Mouse (Mus musculus): Measurements from ENCODE around the gene Lsamp.

The Lsamp gene

GRCm38 (mm10) chr16:41929546-41929945 is 1945.4 kb downstream of the Lsamp start:
- DNase-seq (ENCODE audit: low spot score in 2 of 2): no peak

GRCm38 (mm10) chr16:41935701-41936100 is 1951.5 kb downstream of the Lsamp start:
- no peak for DNase-seq (ENCODE audit: low spot score in 2 of 2)

GRCm38 (mm10) chr16:41936908-41937595 is 1952.9 kb downstream of the Lsamp start:
- DNase-seq (ENCODE audit: low spot score in 2 of 2): no peak

- DNase-seq (ENCODE audit: low spot score in 2 of 2): no peak
These were observed 1953.4 kb downstream of the Lsamp start for GRCm38 (mm10) chr16:41937596-41937990.

- peak; percentile 14 to 21 for DNase-seq (ENCODE audit: low spot score in 2 of 2)
These were observed 1954.1 kb downstream of the Lsamp start for GRCm38 (mm10) chr16:41938258-41938657.

DNA sequence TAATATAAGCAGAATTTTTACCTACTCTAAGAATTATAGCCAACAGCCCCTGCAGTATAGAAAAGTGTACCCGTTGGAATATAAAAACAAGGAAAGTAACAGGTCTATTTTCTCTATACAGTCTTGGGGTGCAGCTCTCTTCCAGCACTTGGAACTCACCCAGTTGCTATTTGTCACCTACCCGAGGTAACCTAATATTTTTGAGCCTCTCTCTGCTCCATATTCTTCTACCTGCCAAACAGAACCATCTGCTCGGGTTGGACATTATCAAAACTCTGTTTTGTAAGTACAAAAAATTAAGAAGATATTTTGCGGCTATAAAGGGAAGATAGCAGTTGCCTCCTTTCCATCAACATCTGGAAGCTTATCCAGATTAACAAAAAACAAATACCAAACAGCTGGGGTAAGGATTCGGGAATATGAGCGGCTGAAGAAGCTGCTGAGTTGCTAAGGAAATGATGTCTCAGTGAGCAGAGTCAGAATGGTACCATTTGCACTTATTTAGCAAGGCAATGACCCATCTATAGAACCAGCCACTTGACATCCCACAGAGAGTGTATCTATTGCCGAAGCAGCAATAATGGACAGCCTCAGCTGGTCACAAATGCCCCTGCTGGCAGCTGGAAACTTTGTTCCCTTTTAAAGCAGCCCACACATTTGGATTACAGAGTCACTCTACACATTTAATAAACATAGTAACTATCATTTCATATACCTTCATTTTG is 1957.6 kb downstream of the Lsamp start:
- DNase-seq (ENCODE audit: low spot score in 2 of 2): no peak

DNA sequence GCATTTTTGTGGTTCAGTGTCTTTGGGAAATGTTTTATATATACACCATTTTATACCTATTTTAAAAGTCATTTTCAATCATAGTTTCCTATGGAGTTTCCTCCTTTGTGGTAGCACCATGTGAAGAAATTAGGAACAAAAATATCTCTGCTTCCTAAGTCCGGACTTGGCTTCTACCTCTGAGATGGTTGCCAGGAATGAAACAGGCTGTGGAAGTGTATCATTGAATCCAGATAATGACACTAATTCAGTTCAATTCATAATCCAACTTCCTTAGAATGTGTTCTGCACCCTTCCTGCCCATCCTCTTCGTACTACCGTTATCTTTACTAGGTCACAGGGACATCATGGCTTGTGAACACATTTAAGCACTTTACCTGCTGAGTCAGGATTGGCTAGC is 1973.7 kb downstream of the Lsamp start:
- DNase-seq (ENCODE audit: low spot score in 2 of 2): no peak

DNA sequence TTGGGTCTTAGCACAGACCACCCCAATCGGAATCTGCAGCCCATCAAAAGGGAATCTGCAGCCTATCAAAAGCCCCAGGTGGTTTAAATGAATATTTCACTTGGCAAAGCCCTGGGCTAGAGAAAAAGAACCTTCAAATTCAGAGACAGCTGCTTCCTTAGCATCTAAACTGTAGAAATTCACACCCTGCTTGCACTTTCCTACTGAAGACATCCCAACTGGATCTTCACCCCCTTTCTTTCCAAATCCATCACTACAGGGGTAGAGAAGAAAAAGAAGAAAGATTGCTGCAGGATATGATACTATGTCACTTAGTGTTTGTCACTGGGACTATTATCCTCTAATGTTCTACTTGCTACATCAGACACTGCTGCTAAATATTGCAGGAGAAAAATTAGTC is 1981.5 kb downstream of the Lsamp start:
- DNase-seq (ENCODE audit: low spot score in 2 of 2): no peak

DNA sequence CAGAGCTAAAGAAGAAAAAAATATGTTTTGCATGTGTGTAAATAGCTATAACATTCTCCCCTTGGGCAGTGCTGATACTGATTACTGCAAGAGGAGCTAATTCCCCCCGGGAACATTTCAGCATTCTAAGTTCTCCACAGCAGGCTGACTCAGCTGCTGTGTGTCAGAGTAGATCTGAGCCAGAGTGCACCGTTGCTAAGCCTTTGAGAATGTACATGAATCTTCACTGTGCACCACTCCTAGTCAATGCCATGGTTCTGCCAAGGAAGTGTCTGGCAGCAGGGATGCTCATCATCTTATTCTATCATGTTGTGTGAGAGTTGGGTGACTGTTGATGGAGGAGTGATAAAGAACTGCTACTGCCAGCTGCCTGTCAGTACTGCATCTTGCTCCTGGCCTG is 1985.1 kb downstream of the Lsamp start:
- no peak for DNase-seq (ENCODE audit: low spot score in 2 of 2)

- no peak for DNase-seq (ENCODE audit: low spot score in 2 of 2)
These were observed 1990.9 kb downstream of the Lsamp start for GRCm38 (mm10) chr16:41974866-41975719.

DNA sequence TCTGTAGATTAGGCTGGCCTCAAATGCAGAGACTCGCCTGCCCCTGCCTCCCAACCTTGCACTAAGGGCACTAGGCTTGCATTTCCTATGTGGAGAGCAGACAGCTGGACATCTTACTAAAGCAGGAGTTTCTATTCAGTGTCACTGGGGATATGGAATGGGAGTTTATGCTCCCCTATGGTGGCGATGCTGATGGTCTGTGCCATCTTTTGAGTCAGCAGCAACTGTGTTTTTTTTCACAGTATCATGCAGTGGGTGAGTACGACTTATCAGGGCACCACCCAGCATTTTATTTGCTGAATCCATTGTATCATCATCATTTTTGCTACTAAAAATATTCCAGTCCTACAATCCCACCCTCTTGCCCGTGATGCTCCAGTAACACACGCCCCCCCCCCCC is 1992.7 kb downstream of the Lsamp start:
- DNase-seq (ENCODE audit: low spot score in 2 of 2): no peak

- DNase-seq (ENCODE audit: low spot score in 2 of 2): no peak
These were observed 2012.8 kb downstream of the Lsamp start for GRCm38 (mm10) chr16:41996956-41997355.

DNA sequence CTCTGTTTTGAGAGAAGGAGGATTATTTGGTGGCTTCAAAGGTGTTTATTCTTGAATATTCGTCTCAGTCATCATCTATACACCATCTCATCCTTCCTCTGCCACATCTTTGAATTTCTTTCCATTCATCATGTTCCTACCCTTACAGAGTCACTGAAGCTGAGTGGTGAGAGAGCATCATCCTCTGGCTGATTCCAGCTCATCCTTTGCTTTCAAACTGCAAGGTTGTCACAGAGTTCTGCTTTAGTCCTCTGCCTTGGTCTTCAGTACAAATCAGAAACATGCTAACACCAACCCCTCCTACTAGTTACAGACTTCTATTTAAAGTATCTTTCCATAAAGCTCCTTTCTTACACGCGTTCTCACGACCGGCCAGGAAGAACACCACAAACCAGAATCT is 2018.8 kb downstream of the Lsamp start:
- no peak for DNase-seq (ENCODE audit: low spot score in 2 of 2)

DNA sequence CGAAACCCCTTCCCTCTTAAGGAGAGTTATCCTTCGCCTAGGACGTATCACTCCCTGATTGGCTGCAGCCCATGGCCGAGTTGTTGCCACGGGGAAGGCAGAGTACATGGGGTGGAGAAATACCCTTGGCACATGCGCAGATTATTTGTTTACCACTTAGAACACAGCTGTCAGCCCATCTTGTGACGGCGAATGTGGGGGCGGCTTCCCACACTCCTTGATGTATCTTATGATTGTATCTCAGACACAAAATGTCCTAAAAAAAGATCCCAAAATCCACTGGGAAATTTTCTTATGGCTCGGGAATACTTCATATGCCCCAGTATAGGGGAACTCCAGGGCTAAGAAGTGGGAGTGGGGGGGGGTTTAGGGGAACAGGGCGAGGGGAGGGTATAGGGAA is 2019.3 kb downstream of the Lsamp start:
- DNase-seq (ENCODE audit: low spot score in 2 of 2): peak in 1 of 2 experiments; percentile 17

DNA sequence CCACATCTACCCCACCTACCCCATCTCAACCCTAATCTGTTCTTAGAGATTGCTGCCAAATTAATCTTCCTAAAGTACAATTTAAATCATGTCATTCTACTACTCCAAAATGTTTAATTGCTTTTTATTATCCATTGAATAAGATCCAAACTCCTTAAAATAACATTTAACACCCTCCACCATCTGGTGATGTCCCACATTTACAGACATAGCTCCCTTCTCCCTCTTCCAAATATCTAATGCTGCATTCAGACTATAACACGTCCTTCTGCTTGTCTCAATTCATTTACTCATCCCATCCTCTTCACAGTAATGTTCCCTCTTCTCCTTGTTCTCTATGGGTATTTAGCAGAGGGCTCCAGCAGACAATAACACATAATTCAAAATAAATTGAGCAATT is 2020.0 kb downstream of the Lsamp start:
- no peak for DNase-seq (ENCODE audit: low spot score in 2 of 2)

- no peak for DNase-seq (ENCODE audit: low spot score in 2 of 2)
These were observed 2030.8 kb downstream of the Lsamp start for GRCm38 (mm10) chr16:42014937-42015336.

DNA sequence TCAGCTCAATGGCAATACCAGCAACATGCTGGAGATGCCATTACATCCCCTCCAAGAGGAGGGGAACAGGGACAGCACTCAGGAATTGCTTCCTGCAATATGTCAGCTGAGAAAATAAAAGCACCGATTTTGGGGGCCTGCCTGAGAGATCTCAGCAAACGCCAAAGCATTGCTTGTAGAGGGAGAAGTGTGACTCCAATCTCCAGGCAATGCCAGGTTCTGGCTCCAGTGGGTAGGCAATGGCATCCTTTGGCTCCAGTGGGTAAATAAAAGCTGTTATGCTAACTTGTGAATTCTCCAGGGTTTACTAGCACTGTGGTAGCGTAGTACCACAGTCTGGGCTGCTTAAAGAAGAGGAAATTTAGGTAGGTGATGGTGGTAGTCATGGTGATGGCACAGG is 2031.3 kb downstream of the Lsamp start:
- no peak for DNase-seq (ENCODE audit: low spot score in 2 of 2)

- DNase-seq (ENCODE audit: low spot score in 2 of 2): no peak
These were observed 2032.9 kb downstream of the Lsamp start for GRCm38 (mm10) chr16:42016791-42017643.

DNA sequence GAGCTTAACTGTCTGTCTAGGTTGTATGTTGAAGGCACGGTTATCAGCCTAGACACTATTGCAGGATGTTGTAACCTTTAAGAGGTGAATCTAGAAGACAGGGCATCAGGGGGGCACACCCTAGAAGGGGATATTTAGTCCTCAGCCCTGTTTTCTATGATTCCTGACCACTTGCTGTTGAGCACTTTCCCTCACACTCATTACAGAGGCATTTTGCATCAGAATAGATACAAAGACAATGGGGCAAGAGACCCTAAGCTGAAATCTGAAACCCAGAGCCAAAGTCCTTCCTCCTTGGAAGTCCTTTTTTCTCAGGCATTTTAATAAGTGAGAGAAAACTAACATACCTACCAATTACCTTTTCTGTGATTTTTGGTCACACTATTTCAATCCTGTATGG is 2038.4 kb downstream of the Lsamp start:
- no peak for DNase-seq (ENCODE audit: low spot score in 2 of 2)

- no peak for DNase-seq (ENCODE audit: low spot score in 2 of 2)
These were observed 2047.9 kb downstream of the Lsamp start for GRCm38 (mm10) chr16:42032030-42032429.

GRCm38 (mm10) chr16:42033449-42033848 is 2049.3 kb downstream of the Lsamp start:
- no peak for DNase-seq (ENCODE audit: low spot score in 2 of 2)

DNA sequence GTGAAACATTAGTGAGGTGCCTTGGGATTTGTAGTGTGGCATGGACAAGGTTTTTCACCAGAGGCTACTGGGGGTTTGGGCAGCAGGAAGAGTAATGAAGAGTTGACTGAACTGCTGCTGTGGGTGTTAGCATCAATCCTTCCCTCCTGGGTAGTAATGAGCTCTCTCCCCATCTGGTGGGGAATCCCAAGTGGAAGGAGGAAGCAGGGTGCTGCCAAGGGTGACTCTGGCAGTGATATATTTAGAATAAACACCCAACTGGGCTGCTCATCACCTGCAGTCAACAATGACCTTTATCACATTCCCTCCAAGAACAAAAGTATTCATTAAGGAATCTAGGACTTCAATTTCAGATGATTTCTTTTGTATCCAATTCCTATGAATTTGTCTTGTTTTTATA is 2064.0 kb downstream of the Lsamp start:
- DNase-seq (ENCODE audit: low spot score in 2 of 2): no peak

Data from frontal cortex, postnatal 10 days (tissue).